Mouse (Mus musculus): ENCODE measurements around the gene Tcf25. TPM values are rescaled to one million over a fixed set of nuclear protein-coding genes. Genes with fewer than 3 reads are reported as not detected.

Tcf25 gene
- polyA plus RNA-seq, 1 experiment from 2014 or later = 144 TPM

- Histone ChIP-seq H3K36me3 (ENCODE audit: insufficient read depth, low read length) (no peaks in the 10 kb centered on the region), H3K4me2 (replicated peaks; ENCODE audit: low read depth, low read length) (no peak overlapping the region), H3K27me3 (replicated peaks; ENCODE audit: insufficient read depth, low read length) (no peaks in the 10 kb centered on the region), H3K4me3 (ENCODE audit: low read depth, low read length) (no peak overlapping the region), H3K27ac (ENCODE audit: low read length) (no peak overlapping the region), H3K4me1 (ENCODE audit: insufficient read depth, low read depth, low read length) (no peaks in the 10 kb centered on the region), H3K9me3 (ENCODE audit: low read length) (no peaks in the 10 kb centered on the region), H3K9ac (replicated peaks; ENCODE audit: low read depth) (no peak overlapping the region)
- DNase-seq (ENCODE audit: low spot score) = no peak
- WGBS = 96% methylated on average over 4 of the region's 4 CpGs
- ATAC-seq = no peak
- TF ChIP-seq CTCF (IDR thresholded peaks at IDR 0.05) = peak; percentile 33
- TF ChIP-seq EP300 (IDR thresholded peaks at IDR 0.05) = no peak
Measured at GRCm38 (mm10) chr8:123340071-123340470, 33.5 kb upstream of the Tcf25 start.

GRCm38 (mm10) chr8:123341040-123342015 is 32.2 kb upstream of the Tcf25 start:
- Histone ChIP-seq H3K4me1 (ENCODE audit: insufficient read depth, low read depth, low read length) (no peaks in the 10 kb centered on the region), H3K4me2 (replicated peaks; ENCODE audit: low read depth, low read length) (no peak overlapping the region), H3K27ac (ENCODE audit: low read length) (no peak overlapping the region), H3K36me3 (ENCODE audit: insufficient read depth, low read length) (no peaks in the 10 kb centered on the region), H3K9me3 (ENCODE audit: low read length) (no peaks in the 10 kb centered on the region), H3K27me3 (replicated peaks; ENCODE audit: insufficient read depth, low read length) (no peaks in the 10 kb centered on the region), H3K4me3 (ENCODE audit: low read depth, low read length) (no peak overlapping the region), H3K9ac (replicated peaks; ENCODE audit: low read depth) (no peak overlapping the region)
- WGBS = 68% methylated on average over 27 of the region's 27 CpGs
- no peak for ATAC-seq
- no peak for DNase-seq (ENCODE audit: low spot score)
- TF ChIP-seq EP300 (IDR thresholded peaks at IDR 0.05) = no peak
- TF ChIP-seq CTCF (IDR thresholded peaks at IDR 0.05) = no peak

DNA sequence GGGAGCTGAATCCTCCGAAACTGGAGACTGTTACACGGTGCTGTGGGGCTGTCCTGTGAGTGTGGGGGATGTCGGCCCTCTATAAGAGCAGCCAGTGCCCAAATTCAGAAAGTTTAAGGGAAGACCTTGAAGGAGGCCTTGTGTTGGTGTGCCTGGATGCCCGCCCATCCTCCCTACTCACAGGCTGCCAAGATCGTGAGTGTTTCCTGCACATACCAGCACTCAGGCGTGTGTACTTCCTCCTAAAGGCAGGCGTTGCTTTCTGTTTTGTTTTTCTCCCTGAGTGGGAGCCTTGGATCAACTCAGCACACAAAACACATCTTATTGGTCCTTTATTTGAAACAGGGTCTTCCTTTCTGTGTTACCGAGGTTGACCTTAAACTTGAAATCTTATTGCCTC is 31.3 kb upstream of the Tcf25 start:
- ATAC-seq (peak; percentile 48; the same call in 1 of the 2 replicates), DNase-seq (ENCODE audit: low spot score) (peak; percentile 32)
- Histone ChIP-seq H3K9ac (replicated peaks; ENCODE audit: low read depth) (no peak overlapping the region), H3K36me3 (ENCODE audit: insufficient read depth, low read length) (no peaks in the 10 kb centered on the region), H3K4me1 (ENCODE audit: insufficient read depth, low read depth, low read length) (no peaks in the 10 kb centered on the region), H3K4me3 (ENCODE audit: low read depth, low read length) (no peak overlapping the region), H3K27me3 (replicated peaks; ENCODE audit: insufficient read depth, low read length) (no peaks in the 10 kb centered on the region), H3K4me2 (replicated peaks; ENCODE audit: low read depth, low read length) (no peak overlapping the region), H3K27ac (ENCODE audit: low read length) (no peak overlapping the region), H3K9me3 (ENCODE audit: low read length) (no peaks in the 10 kb centered on the region)
- WGBS = 50% methylated on average over 8 of the region's 8 CpGs
- TF ChIP-seq EP300 (IDR thresholded peaks at IDR 0.05) = no peak
- no peak for TF ChIP-seq CTCF (IDR thresholded peaks at IDR 0.05)

GRCm38 (mm10) chr8:123342911-123343310 is 30.6 kb upstream of the Tcf25 start:
- Histone ChIP-seq H3K4me3 (ENCODE audit: low read depth, low read length) (no peak overlapping the region), H3K9me3 (ENCODE audit: low read length) (no peaks in the 10 kb centered on the region), H3K27me3 (replicated peaks; ENCODE audit: insufficient read depth, low read length) (no peaks in the 10 kb centered on the region), H3K4me1 (ENCODE audit: insufficient read depth, low read depth, low read length) (no peaks in the 10 kb centered on the region), H3K4me2 (replicated peaks; ENCODE audit: low read depth, low read length) (no peak overlapping the region), H3K27ac (ENCODE audit: low read length) (no peak overlapping the region), H3K9ac (replicated peaks; ENCODE audit: low read depth) (no peak overlapping the region), H3K36me3 (ENCODE audit: insufficient read depth, low read length) (no peaks in the 10 kb centered on the region)
- no peak for DNase-seq (ENCODE audit: low spot score)
- 55% methylated on average over 7 of the region's 7 CpGs for WGBS
- TF ChIP-seq CTCF (IDR thresholded peaks at IDR 0.05) (no peak), EP300 (IDR thresholded peaks at IDR 0.05) (no peak)
- no peak for ATAC-seq

DNA sequence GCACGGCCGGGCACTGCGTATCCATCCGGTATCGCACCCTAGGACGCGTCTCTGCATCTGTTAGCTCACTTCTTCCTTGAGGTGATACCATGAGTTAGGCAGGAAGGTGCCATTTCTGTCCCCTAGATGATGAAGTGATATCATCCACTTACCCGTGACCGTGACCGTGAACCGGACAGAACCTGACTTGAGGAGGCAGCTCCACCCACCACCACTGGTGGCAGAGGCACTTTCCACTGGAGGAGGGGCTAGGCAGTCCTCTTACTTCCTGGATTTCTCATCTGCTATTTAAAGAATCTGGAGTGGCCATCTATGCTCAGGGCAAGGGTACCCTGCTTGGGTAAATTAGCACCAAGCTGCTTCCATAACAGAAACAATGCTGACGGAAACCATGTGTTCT is 30.1 kb upstream of the Tcf25 start:
- Histone ChIP-seq H3K4me3 (ENCODE audit: low read depth, low read length) (no peak overlapping the region), H3K9me3 (ENCODE audit: low read length) (no peaks in the 10 kb centered on the region), H3K27ac (ENCODE audit: low read length) (no peak overlapping the region), H3K4me1 (ENCODE audit: insufficient read depth, low read depth, low read length) (no peaks in the 10 kb centered on the region), H3K4me2 (replicated peaks; ENCODE audit: low read depth, low read length) (no peak overlapping the region), H3K27me3 (replicated peaks; ENCODE audit: insufficient read depth, low read length) (no peaks in the 10 kb centered on the region), H3K9ac (replicated peaks; ENCODE audit: low read depth) (no peak overlapping the region), H3K36me3 (ENCODE audit: insufficient read depth, low read length) (no peaks in the 10 kb centered on the region)
- DNase-seq (ENCODE audit: low spot score) (peak; percentile 24), ATAC-seq (peak; percentile 35; the same call in 1 of the 2 replicates)
- WGBS = 64% methylated on average over 12 of the region's 12 CpGs
- TF ChIP-seq EP300 (IDR thresholded peaks at IDR 0.05) (no peak), CTCF (IDR thresholded peaks at IDR 0.05) (no peak)

DNA sequence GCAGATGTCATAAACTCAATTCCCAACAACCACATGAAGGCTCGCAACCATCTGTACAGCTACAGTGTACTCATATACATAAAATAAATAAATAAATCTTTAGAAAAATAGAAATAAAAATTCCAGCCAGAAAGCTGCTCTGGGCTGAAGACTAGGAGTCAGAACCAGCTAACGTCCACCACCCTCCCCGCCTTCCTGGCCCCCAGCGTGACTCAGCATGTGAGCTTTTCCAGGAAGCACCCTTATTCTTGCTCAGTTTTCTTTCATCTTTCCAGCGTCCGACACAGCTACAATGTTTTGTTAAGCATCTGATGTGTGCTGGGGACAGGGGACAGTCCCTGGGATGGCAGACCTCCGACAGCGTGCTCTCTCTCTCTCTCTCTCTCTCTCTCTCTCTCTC is 28.4 kb upstream of the Tcf25 start:
- Histone ChIP-seq H3K4me2 (replicated peaks; ENCODE audit: low read depth, low read length) (no peak overlapping the region), H3K4me3 (ENCODE audit: low read depth, low read length) (no peak overlapping the region), H3K27me3 (replicated peaks; ENCODE audit: insufficient read depth, low read length) (no peaks in the 10 kb centered on the region), H3K27ac (ENCODE audit: low read length) (no peak overlapping the region), H3K9me3 (ENCODE audit: low read length) (no peaks in the 10 kb centered on the region), H3K4me1 (ENCODE audit: insufficient read depth, low read depth, low read length) (no peaks in the 10 kb centered on the region), H3K9ac (replicated peaks; ENCODE audit: low read depth) (no peak overlapping the region), H3K36me3 (ENCODE audit: insufficient read depth, low read length) (no peaks in the 10 kb centered on the region)
- no peak for DNase-seq (ENCODE audit: low spot score)
- no peak for ATAC-seq
- WGBS = 67% methylated on average over 8 of the region's 8 CpGs
- no peak for TF ChIP-seq EP300 (IDR thresholded peaks at IDR 0.05)
- no peak for TF ChIP-seq CTCF (IDR thresholded peaks at IDR 0.05)
